Mouse (Mus musculus) liver, embryonic 14.5 days (tissue): ENCODE results near the gene Ddx4. TPM values are rescaled to one million over a fixed set of nuclear protein-coding genes. Genes with fewer than 3 reads are reported as not detected.

Source experiments
- ATAC-seq: fragments of 200-750 bp; cut with Nextera tagmentation; 2 replicates; pipeline ENCODE4 v1.8.0; 2017; ENCODE audit warnings: moderate number of reproducible peaks, mild to moderate bottlenecking, moderate library complexity; ENCODE audit not compliant: insufficient read depth
- DNase-seq, 3 experiments: peaks; one replicate each; pipeline ENCODE4 v3.0.0-alpha.2; 2012 to 2013; ENCODE audit warnings: low read depth in 3 of 3, low spot score in 3 of 3
- H3K27ac ChIP-seq: fragments of 300-500 bp; sonication (generic); 2 replicates; pipeline ENCODE4 v1.5.1; 2014; ENCODE audit warnings: moderate library complexity, mild to moderate bottlenecking, control low read depth, inconsistent platforms
- H3K27me3 ChIP-seq: fragments of 300-500 bp; sonication (generic); 2 replicates; pipeline ENCODE4 v1.6.1; 2014; ENCODE audit warnings: mild to moderate bottlenecking, low read length, moderate library complexity; ENCODE audit not compliant: control insufficient read depth, insufficient read depth
- H3K36me3 ChIP-seq: fragments of 300-500 bp; sonication (generic); replicated peaks from 2 replicates; pipeline ENCODE4 v1.6.1; 2014; ENCODE audit warnings: low read depth; ENCODE audit not compliant: control insufficient read depth, insufficient read depth
- H3K4me1 ChIP-seq, 2 experiments: fragments of 200-500 bp in 1 of 2; fragments of 300-500 bp in 1 of 2; sonication (generic) in 1 of 2; replicated peaks; 2 replicates each; pipeline ENCODE4 v1.6.1; 2012 to 2014; ENCODE audit warnings: antibody characterized with exemption in 1 of 2, inconsistent platforms in 1 of 2, low read length in 1 of 2; ENCODE audit not compliant: control insufficient read depth in 2 of 2, insufficient read depth in 2 of 2
- H3K4me2 ChIP-seq: fragments of 300-500 bp; sonication (generic); 2 replicates; pipeline ENCODE4 v1.6.1; 2014; ENCODE audit warnings: low read depth, mild to moderate bottlenecking, control low read depth, moderate library complexity
- H3K4me3 ChIP-seq, 2 experiments: fragments of 200-500 bp in 1 of 2; fragments of 300-500 bp in 1 of 2; sonication (generic) in 1 of 2; 2 replicates each; pipeline ENCODE4 v1.5.1; 2012 to 2014; ENCODE audit warnings: low read depth in 2 of 2, low read length in 2 of 2, mild to moderate bottlenecking in 2 of 2, control low read depth in 1 of 2, inconsistent platforms in 1 of 2, moderate library complexity in 1 of 2; ENCODE audit not compliant: insufficient read depth in 1 of 2
- H3K9ac ChIP-seq: fragments of 300-500 bp; sonication (generic); replicated peaks from 2 replicates; pipeline ENCODE4 v1.6.1; 2014; ENCODE audit warnings: mild to moderate bottlenecking, control low read depth, moderate library complexity
- H3K9me3 ChIP-seq: fragments of 300-500 bp; sonication (generic); 2 replicates; pipeline ENCODE4 v1.6.1; 2016; ENCODE audit warnings: low read length, mixed read lengths; ENCODE audit not compliant: control insufficient read depth
- CTCF ChIP-seq: IDR thresholded peaks from 2 replicates; pipeline ENCODE4 v1.5.1; 2016; ENCODE audit warnings: antibody characterized with exemption, low read depth, control low read depth
- EP300 ChIP-seq: IDR thresholded peaks from 2 replicates; pipeline ENCODE4 v1.6.1; 2016; ENCODE audit warnings: antibody characterized with exemption, low read depth
- WGBS: fragments of 180-500 bp; shearing (Covaris S2); extraction: QIAGEN DNeasy Blood & Tissue Kit; methylation state at CpG from one replicate; pipeline ENCODE4 v1.1.7; 2014; ENCODE audit not compliant: insufficient replicate concordance; 5-methylcytosine and 5-hydroxymethylcytosine counted together
- polyA plus RNA-seq, 2 experiments: library from polyadenylated mRNA; depleted of rRNA in 1 of 2; stranded (reverse) in 1 of 2; unstranded in 1 of 2; fragments of >200 nt; fragmentation: Nextera tagmentation in 1 of 2; extraction: Ambion mirVana in 1 of 2; gene quantifications; 2 replicates each; pipeline versions ENCODE4 v1.2.1 to v1.2.3; 2012 to 2014

The Ddx4 gene
- polyA plus RNA-seq, 2 experiments, result 0.09 to 0.32 TPM

DNA sequence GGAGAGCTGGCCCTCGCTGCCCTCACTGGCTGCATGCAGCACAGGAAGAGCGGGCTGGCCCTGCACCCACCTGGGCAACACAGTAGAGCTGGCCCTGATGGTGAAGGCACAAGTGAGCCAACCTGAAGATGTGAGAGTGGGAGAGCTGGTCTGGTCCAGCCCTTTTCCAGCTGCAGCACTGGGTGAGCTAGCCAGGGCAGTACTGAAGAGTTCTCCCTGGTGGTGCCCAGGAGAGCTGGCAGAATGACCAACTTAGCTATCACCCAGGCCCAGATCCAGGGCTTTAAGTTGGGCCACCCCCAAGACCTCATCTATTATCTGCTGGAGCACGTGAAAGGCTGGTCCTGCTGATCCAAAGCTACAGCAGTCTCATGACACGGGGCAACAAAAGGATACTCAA is 13.2 kb downstream of the Ddx4 start:
- no peaks in the 10 kb centered on the region for H3K9me3 ChIP-seq
- no peaks in the 10 kb centered on the region for H3K36me3 ChIP-seq
- H3K4me2 ChIP-seq, result no peak overlapping the region
- DNase-seq, result no peak
- ATAC-seq, result peak; percentile 47; the same call in 1 of the 2 replicates
- H3K9ac ChIP-seq, result no peak overlapping the region
- 44% methylated on average over 4 of the region's 4 CpGs for WGBS
- H3K4me3 ChIP-seq, result no peak overlapping the region
- no peak overlapping the region for H3K27ac ChIP-seq
- H3K27me3 ChIP-seq, result no peaks in the 10 kb centered on the region
- H3K4me1 ChIP-seq, result peaks cover 6 to 23% of the 10 kb centered on the region in 2 experiments
- TF ChIP-seq EP300 (no peak), CTCF (no peak)

DNA sequence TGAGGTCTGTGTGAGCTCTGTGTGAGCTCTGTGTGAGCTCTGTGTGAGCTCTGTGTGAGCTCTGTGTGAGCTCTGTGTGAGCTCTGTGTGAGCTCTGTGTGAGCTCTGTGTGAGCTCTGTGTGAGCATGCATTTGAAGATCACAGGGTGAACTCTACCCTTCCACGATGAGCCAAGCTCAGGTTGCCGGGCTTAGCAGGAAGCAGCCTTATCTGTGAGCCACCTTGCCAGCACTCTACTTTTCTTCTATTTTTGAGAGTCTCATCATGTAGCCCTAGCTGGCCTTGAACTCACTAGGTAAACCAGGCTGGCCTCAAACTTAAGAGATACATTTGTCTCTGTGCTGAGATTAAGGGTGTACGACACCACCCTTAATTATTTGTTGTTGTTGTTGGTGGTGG is 15.8 kb downstream of the Ddx4 start:
- H3K4me3 ChIP-seq, result no peak overlapping the region
- 27% methylated on average over 3 of the region's 3 CpGs for whole genome bisulfite sequencing
- no peaks in the 10 kb centered on the region for H3K27me3 ChIP-seq
- H3K9ac ChIP-seq, result no peak overlapping the region
- H3K9me3 ChIP-seq, result no peaks in the 10 kb centered on the region
- H3K36me3 ChIP-seq, result no peaks in the 10 kb centered on the region
- DNase-seq (no peak), ATAC-seq (peak; percentile 66)
- TF ChIP-seq CTCF (no peak), EP300 (no peak)
- peaks cover 6 to 16% of the 10 kb centered on the region in 2 experiments for H3K4me1 ChIP-seq
- H3K27ac ChIP-seq, result no peak overlapping the region
- H3K4me2 ChIP-seq, result no peak overlapping the region

DNA sequence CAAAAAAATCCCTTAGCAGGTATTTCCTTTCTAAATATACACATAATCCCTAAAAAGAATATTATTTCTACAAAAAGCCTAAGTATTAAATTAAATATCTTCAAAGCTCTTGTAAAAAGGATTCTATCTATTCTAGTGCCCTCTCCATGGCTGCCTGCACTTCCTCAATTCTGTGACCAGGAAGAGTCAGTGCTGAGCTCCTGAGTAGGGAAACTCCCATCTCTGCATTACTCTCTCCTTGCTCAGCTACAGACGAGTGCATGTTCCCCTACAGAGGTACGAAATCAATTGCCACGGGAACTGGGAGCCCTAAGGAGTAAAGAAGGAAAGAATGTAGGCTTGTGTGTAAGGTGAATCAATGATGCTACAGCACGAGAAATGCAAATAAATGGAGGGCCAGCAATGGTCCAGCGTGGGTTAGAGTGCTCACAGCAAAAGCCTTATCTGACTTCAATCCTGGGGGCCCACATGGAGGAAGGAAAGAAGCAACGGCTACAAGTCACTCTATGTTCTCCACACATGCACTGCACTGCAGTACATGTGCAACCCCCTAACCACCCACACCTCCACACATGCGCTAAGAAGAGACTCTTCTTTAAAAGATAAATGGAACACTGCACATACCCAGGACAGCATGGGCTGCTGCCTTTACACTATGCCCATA is 17.0 kb downstream of the Ddx4 start:
- H3K27ac ChIP-seq, result no peak overlapping the region
- WGBS, result 22% methylated on average over 7 of the region's 7 CpGs
- no peaks in the 10 kb centered on the region for H3K36me3 ChIP-seq
- TF ChIP-seq CTCF (no peak), EP300 (no peak)
- ATAC-seq (peak; percentile 60; the same call in 1 of the 2 replicates), DNase-seq (no peak)
- H3K9me3 ChIP-seq, result no peaks in the 10 kb centered on the region
- no peak overlapping the region for H3K4me3 ChIP-seq
- peaks cover 6 to 16% of the 10 kb centered on the region in 2 experiments for H3K4me1 ChIP-seq
- H3K9ac ChIP-seq, result no peak overlapping the region
- no peaks in the 10 kb centered on the region for H3K27me3 ChIP-seq
- peak overlapping the region; percentile 30; the same call in 1 of the 2 replicates for H3K4me2 ChIP-seq

DNA sequence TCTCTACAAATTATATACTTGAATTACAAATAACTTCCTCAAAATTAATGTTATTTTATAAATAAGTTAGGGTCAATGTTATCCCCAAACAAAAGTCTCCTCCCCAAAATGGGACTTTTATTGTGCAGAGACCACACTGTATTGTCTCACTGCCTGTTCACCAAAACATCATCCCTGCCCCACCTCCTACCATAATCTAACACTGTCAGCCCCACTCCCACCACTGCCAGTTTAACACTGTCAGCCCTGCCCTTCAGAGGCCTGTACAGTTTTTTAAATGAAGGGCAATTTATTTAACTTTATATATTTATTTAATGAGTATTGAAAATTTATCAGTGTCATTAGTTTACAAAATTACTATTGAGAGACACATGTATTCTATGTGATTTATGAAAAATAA is 26.7 kb downstream of the Ddx4 start:
- H3K4me3 ChIP-seq, result no peak overlapping the region
- H3K36me3 ChIP-seq, result no peaks in the 10 kb centered on the region
- ATAC-seq, result peak; percentile 50; the same call in 1 of the 2 replicates
- DNase-seq, result no peak
- no peak overlapping the region for H3K27ac ChIP-seq
- no peaks in the 10 kb centered on the region for H3K9me3 ChIP-seq
- TF ChIP-seq EP300, result no peak
- TF ChIP-seq CTCF, result no peak
- no peaks in the 10 kb centered on the region for H3K27me3 ChIP-seq
- H3K4me1 ChIP-seq, result no peaks in the 10 kb centered on the region
- no peak overlapping the region for H3K9ac ChIP-seq
- no peak overlapping the region for H3K4me2 ChIP-seq

DNA sequence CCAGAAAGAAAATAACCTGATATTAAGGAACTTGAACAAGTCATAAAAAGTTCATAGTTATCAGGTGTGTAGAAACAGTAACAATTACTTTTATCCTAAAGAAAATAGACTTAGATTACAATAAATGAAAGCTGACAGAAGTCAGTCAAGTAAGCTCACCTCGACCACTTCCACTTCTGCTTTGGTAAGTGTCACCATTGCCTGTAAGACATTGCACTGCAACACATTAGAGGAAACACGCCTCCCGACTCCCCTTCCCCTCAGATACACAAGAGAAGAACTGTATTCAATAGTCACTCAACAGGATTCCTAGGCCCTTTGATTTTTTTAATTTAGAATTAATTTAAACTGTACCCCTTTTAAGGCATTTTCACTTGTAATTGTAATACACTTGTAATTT is 27.7 kb downstream of the Ddx4 start:
- no peak overlapping the region for H3K27ac ChIP-seq
- ATAC-seq (no peak), DNase-seq (no peak)
- no peaks in the 10 kb centered on the region for H3K4me1 ChIP-seq
- H3K9me3 ChIP-seq, result no peaks in the 10 kb centered on the region
- TF ChIP-seq EP300, result no peak
- no peak for TF ChIP-seq CTCF
- 29% methylated on average over 3 of the region's 3 CpGs for WGBS
- no peaks in the 10 kb centered on the region for H3K36me3 ChIP-seq
- H3K4me3 ChIP-seq, result no peak overlapping the region
- H3K4me2 ChIP-seq, result no peak overlapping the region
- no peak overlapping the region for H3K9ac ChIP-seq
- H3K27me3 ChIP-seq, result no peaks in the 10 kb centered on the region
